Mouse (Mus musculus): ENCODE data around the gene Stat3.

Stat3 gene

GRCm38 (mm10) chr11:100962371-100962911, 23.1 kb upstream of the Stat3 start:
- no peak for DNase-seq

DNA sequence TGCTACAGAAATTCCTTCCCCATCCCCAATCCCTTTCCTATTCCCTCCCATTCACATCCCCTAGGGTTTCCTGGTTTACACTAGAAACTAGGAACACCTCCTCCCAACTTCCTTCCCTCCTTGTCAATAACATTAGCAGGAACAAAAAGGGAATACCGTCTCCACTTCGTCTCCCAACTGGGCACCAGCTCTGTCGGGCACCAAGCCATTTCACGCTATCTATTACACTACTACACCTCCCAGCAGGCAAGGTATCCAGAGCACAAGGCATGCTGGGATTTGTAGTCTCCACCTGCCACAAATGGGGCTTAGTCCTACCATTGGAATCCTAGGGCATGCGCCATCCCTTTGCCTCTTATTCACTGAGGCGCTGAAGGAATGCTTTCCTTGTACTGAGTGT, 21.2 kb upstream of the Stat3 start:
- DNase-seq, result peak; percentile 32

- DNase-seq, result no peak
Observed at GRCm38 (mm10) chr11:100959826-100960225, 20.5 kb upstream of the Stat3 start.

DNA sequence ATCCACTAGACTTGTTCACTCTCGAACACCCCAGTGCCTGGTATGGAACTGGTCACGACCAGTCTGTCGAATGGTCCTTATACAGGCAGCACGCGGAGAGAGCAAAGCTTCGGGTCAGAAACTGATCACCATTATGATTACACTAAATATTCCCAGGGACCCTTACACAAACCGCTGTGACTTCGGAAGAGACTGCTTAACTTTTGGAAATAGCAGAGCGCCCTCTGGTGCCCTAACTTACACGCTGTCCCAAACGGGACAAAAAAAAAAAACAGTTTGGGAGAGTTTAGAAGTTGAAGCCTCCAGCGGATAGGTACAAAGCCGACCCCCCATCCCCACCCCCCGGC, 20.1 kb upstream of the Stat3 start:
- DNase-seq, result peak; percentile 68

GRCm38 (mm10) chr11:100958613-100959463, 19.5 kb upstream of the Stat3 start:
- DNase-seq, result no peak

DNA sequence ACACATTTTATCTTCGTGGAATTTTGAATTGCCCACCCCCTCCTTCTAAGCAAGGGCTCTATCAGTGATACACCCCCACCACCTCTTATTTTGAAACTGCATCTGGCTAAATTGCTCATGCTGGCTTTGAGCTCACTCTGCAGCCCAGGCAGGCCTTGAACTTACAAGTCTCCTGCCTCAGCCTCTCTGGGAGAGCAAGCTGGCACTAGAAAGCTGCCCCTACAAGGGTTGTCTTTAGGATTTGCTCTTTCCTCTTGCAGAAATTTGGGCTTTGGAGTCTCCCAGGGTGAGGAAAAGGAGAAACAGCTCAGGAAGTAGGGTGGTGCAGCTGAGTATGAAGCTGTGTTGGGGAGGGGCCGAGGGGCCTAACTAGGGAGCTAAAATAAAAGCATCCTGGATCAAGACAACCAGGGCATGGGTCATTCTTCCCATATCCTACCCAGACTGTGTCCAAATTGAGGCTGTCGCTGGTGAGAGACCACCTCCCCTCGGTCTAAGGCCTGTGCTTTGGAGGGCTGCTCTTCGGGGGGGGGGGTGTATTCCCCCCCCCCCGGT, 18.7 kb upstream of the Stat3 start:
- DNase-seq, result no peak

DNA sequence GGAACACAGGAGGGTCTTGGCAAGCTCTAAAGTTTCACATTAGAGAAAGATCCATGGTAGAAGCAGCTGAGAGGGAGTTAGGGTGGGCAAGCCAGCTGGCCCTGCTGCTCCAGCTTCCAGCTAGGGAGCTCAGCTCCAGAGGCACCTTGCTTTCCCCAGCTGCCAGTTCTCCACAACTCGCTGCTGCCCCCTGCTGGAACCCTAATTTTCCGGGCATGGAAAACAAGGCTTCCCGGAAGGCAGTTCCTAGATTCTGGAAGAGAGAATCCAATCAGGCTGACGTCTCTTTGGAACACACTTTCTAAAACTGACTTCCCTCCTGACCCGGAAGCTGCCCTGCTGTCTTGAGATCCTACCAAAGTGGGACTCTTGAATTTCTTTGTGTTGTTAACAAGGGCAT, 17.9 kb upstream of the Stat3 start:
- peak; percentile 98 for DNase-seq

DNA sequence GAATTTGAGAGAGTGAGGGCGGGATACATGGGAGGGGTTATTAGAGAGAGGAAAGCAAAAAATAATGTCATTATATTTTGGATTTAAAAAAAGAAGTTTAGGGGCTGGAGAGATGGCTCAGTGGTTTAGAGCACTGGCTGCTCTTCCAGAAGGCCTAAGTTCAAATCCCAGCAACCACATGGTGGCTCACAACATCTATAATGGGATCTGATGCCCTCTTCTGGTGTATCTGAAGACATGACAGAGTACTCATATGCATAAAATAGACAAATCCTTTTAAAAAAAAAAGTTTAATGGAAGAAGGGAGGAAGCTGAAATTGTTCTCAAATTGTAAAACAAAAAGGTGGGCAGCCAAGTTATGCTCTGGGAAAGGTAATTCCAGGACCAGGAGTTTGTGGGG, 10.2 kb upstream of the Stat3 start:
- no peak for DNase-seq

GRCm38 (mm10) chr11:100948317-100948716, 9.0 kb upstream of the Stat3 start:
- DNase-seq, result no peak

GRCm38 (mm10) chr11:100947548-100947947, 8.2 kb upstream of the Stat3 start:
- no peak for DNase-seq

- no peak for DNase-seq
Observed at GRCm38 (mm10) chr11:100946862-100947261, 7.5 kb upstream of the Stat3 start.

DNA sequence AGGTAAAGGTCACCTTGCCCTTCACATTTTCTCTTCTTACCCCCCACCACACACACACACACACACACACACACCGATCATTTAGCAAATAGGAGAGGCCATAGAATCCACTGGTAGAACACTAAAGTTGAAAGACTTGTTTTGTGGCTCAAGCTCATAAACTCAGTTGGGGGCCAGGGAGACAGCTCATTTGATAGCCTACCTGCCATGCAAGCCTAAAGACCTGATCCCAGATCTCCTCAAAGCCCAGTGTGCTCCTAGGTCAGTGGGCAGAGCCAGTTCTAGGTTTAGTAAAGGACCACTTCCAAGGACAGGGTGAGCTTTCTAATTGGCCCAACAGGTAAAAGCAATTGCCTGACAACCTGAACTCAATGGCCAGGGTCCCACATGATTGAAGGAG, 3.0 kb upstream of the Stat3 start:
- no peak for DNase-seq

DNA sequence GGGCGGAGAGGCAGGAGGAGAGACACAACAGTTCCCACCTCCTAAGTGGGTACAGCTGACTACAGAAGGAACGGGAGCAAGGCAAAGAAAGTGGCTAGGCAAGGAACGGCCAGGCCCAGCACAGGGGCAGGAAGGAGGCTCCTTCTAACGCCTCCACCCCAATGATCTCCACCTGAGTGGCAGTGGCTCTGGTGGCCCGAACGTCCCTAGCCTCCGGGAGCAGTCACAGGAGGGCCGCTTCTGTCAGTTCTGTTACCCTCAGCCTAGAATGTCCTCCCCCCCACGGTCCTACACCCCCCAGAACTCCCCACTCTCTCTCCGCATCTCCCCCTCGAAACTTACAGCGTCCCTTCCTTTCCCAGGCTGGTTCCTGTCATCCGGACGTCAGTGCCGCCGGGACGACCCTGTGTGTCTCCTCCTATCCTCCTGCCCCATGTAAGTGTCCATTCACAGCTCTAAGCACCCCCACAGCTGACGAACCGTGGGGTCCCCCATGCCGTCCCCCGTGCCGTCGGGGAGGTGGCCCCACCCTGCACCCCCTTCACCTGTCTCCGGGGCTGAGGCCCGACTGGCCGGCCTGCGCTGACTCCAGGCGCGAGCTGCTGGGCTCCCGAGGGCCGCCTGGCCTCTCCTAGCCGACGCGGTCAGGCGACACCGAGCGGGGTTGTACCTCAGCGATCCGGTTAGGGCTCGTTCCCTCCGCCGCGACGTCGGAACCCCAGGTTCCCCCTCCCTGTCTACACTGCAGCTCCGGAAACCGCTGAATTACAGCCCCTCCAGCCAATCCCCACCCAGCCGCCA, 429 bp downstream of the Stat3 start:
- DNase-seq, result no peak

DNA sequence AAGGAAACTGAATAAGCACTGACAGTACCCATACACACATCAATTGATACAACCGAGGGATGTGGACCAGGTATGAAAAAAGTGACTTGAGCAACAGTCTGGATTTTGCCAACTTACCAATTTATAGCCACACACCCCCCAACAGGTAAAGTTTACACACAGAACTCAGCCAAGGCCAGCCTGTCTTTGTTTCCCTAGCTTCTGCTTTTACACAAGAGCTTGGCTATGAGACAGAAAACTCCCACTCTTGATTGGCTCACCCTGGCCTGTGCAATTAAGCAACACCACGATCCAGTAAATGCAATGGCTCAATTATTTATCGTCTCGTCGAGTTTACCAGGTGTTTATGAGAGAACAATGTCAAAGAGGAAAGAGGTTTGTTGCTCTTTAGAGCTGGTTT, 1.2 kb downstream of the Stat3 start:
- DNase-seq, result no peak

DNA sequence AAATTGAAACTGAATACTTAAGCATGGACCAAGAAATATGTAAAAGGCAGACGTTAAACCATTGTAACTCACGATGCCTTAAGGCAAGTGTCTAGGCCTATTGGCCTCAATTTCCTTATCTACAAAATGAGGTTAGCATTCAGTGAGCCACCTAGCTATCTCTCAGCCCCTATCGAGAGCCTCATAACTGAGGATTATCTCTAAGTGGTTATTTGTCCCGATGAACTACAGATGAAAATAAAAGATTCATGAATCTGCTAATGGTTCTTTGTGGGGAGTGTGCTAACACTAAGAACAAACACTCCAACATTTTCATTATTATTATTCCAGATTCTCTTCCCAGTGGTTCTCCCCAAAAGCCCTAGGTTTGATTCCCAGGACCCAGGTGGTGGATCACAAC, 2.0 kb downstream of the Stat3 start:
- DNase-seq, result no peak

- DNase-seq, result no peak
Observed at GRCm38 (mm10) chr11:100935373-100936355, 3.7 kb downstream of the Stat3 start.

DNA sequence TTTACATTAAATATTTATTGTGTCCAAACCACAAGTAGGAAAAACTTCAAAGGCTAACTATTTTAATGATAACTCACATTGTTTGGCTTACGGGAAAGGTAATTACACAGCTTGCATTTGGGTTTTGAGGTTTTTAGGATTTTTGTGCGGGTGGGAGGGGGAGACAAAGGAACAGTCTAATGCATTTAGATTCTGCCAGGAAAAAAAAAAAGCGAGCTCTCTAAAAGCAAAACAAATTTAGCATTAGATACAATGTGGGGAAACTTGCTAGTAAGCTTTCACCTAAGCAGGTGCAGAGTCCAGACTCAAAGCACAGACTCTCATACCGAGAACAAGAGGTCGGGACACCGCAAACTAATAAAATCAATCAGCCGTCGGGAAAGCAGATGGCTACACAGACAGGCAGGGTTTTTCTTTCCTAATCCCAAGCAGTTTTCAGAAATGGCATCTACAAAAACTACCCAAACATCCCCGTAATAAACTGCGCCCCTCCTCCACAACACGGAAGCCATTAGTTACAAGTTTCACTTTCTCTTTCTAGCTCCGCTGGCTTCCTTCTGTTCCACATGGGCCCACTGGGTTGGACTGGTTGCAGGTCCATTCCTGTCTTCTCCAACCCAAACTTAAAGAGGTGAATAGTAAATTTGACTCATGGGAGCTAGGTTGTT, 8.0 kb downstream of the Stat3 start:
- no peak for DNase-seq

DNA sequence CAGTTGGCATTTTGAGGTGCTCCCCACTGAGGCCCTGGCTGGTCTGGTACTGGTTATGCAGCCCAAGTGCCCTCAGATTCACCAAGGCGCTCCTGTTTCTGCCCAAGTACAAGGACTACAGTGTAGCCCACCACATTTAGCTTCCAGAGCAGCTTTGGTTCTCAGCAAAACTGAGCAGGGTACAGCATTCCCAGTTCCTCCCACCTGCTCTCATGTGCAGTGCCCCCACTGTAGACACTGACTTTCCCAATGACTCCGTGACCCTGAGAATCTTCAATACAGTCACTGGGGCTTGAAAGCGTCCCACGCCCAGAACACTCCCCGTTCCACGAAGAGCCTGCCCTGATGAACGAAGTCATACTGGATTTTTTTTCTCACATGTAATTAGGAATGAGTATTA, 8.7 kb downstream of the Stat3 start:
- no peak for DNase-seq

DNA sequence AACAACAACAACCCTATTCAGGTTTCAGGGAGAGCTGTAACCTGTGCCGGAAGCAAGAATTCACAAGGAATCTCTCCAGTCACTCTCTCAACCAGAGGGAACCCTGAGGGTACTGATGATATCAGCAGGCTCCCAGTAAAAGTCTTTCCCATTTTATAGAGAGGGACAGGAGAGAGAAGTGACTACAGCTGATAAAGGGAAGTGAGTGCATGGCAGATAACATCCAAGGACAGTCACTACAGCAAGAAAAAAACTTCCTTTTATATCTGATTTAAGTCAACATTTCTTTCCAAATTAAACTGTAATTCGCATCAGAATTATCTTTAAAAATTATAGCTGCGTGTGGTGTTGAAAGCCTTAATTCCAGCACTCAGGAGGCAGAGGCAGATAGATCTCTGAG, 12.0 kb downstream of the Stat3 start:
- DNase-seq, result no peak

DNA sequence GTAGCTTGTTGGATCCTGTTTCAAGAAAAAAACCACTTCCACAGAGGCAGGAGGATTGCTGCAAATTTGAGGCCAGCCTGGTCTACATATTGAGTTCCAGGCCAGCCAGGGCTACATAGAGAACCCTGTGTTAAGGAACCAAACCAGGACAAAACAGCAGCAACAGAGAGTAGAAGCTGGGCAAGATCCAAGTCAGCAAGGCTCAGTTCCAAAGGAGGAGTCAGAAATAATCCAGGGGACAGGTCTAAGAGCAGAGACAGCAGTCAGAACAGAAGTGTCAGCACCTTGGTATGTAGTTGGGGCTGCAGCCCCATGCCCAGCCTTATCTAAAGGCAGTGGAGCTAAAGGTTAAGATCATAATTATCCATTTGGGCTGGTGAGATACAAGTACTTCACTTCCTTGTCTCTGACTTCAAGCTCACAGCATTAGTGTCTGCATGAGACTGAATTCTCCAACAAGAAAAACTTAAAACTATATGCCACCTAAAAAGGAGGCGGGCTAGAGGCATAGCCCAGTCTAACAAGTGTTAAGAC, 14.9 kb downstream of the Stat3 start:
- DNase-seq, result no peak

GRCm38 (mm10) chr11:100920887-100921624, 18.3 kb downstream of the Stat3 start:
- DNase-seq, result no peak
